Mouse (Mus musculus) kidney, embryonic 14.5 days (tissue): Measurements from ENCODE around the gene Npm1. TPM values are rescaled to one million over a fixed set of nuclear protein-coding genes. Genes with fewer than 3 reads are reported as not detected.

Experiments used
- ATAC-seq: fragments of 200-750 bp; cut with Nextera tagmentation; 2 replicates; pipeline ENCODE4 v1.8.0; 2017; ENCODE audit warnings: moderate number of reproducible peaks, mild to moderate bottlenecking, moderate TSS enrichment, moderate library complexity; ENCODE audit not compliant: low FRiP score, low TSS enrichment
- H3K27ac ChIP-seq: fragments of 300-500 bp; sonication (generic); 2 replicates; pipeline ENCODE4 v1.5.1; 2014; ENCODE audit warnings: low read depth, mild to moderate bottlenecking, low read length, moderate library complexity, mixed read lengths
- H3K27me3 ChIP-seq: fragments of 300-500 bp; sonication (generic); 2 replicates; pipeline ENCODE4 v1.6.1; 2014; ENCODE audit warnings: mild to moderate bottlenecking, low read length; ENCODE audit not compliant: control insufficient read depth, insufficient read depth
- H3K36me3 ChIP-seq: fragments of 300-500 bp; sonication (generic); 2 replicates; pipeline ENCODE4 v1.6.1; 2014; ENCODE audit warnings: low read length, mixed read lengths; ENCODE audit not compliant: control insufficient read depth, insufficient read depth
- H3K4me1 ChIP-seq: fragments of 300-500 bp; sonication (generic); 2 replicates; pipeline ENCODE4 v1.6.1; 2014; ENCODE audit warnings: low read length, mixed read lengths; ENCODE audit not compliant: control insufficient read depth, insufficient read depth
- H3K4me2 ChIP-seq: fragments of 300-500 bp; sonication (generic); replicated peaks from 2 replicates; pipeline ENCODE4 v1.6.1; 2014; ENCODE audit warnings: low read depth, mild to moderate bottlenecking, low read length
- H3K4me3 ChIP-seq: fragments of 300-500 bp; sonication (generic); 2 replicates; pipeline ENCODE4 v1.5.1; 2014; ENCODE audit warnings: mild to moderate bottlenecking, low read length
- H3K9ac ChIP-seq: fragments of 300-500 bp; sonication (generic); 2 replicates; pipeline ENCODE4 v1.6.1; 2014; ENCODE audit warnings: low read depth, mild to moderate bottlenecking, low read length, moderate library complexity
- H3K9me3 ChIP-seq: fragments of 300-500 bp; sonication (generic); 2 replicates; pipeline ENCODE4 v1.6.1; 2016; ENCODE audit warnings: low read length; ENCODE audit not compliant: control insufficient read depth
- WGBS: fragments of 180-500 bp; shearing (Covaris S2); extraction: QIAGEN DNeasy Blood & Tissue Kit; methylation state at CpG from one replicate; pipeline ENCODE4 v1.1.7; 2014; 5-methylcytosine and 5-hydroxymethylcytosine counted together
- polyA plus RNA-seq: library from polyadenylated mRNA; unstranded; fragments of >200 nt; fragmentation: Nextera tagmentation; extraction: Ambion mirVana; gene quantifications from 2 replicates; pipeline ENCODE4 v1.2.1, GENCODE M21; 2014

Gene Npm1
- polyA plus RNA-seq, 1 experiment from 2014 or later = 1,562 TPM

DNA sequence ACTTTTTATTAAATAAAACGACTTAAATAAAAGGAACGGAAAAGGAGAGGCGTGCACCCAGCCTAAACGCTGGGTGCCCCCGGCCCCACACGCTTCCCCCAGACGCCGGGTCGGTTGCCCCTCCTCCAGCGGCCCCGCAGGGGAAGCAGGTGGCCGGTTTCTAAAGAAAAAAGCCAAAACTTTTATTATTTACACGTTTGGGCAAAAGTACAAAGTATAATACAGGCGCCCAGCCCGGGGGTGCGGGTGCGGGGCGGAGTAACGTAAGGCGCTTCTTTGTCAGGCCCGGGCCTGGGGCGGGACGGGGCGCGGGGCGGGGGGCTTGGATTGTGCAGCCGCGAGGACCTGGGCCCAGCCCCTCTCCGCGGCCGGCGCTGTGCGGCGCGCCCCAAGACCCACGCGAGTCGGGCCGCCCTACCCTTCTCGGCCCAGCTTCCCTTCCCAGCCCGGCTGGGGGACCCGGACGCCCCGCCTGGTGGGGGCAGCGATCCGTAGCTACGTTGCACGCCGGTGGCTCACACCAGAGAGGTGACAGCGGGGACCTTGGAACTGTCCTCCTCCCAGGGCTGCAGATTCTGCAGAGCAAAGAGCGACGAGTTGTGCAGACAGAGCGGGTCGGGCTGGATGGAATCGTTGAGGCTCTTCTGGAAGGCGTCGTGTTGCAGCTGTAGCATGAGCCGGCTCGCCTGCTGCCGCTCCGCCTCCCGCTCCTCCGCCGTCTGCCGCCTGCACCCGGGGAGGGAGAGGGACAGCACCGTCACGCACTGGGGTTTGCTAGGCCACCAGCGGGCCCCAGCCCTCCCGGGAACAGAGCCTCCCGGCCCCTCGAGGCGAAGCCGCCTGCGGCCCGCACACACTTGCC is 38.0 kb upstream of the Npm1 start:
- Histone ChIP-seq H3K4me3 (peak overlapping the region; percentile 23), H3K27ac (no peak overlapping the region), H3K9ac (peak overlapping the region; percentile 25), H3K9me3 (peaks cover 7% of the 10 kb centered on the region; the same call in 1 of the 2 replicates), H3K27me3 (peaks cover 97% of the 10 kb centered on the region), H3K4me1 (peaks cover 31% of the 10 kb centered on the region), H3K36me3 (no peaks in the 10 kb centered on the region), H3K4me2 (peak overlapping the region; percentile 43)
- ATAC-seq = peak; percentile 51
- WGBS = under 1% methylated on average over 65 of the region's 76 CpGs

DNA sequence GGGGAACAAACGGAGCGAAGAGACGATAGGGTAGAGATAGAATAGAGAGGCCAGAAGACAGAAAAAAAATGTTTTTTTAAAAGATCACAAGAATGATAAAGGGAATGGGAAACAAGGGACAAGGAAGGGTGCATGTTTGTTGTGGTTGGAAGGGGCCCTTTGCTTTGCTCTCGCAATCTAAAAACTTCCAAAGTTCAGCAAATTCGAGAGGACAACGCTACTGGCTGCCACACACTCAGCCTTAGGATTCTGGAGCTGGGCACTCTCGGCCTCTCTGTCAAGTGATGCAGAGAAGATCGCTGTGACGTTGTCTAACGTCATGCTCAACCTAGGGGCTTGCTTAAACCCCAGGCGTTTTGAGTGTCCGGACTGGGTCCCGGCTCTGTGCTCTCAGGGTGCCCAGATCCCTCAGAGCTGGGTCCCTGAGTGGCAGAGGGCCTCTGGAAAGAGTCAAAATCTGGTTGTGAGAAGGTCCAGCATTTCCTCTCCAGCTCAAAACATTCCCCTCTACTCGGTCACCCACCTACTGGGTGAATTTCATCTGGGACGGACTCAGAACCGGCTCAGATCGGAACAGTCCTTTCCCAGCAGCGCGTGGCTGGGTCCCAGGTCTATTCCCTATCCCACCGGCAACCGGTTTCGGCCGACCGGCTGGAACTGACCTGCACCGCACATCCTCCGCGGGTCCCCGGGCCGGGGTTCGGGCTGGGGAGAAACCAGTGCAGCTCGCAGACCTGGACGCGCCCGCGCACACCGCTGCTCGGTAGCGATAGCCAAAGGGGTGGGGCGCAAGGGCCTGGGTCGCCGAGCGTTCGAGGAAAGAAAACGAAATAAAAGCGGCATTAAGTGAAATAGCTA is 37.1 kb upstream of the Npm1 start:
- WGBS = under 1% methylated on average over 45 of the region's 45 CpGs
- no peak for ATAC-seq
- H3K36me3 ChIP-seq = no peaks in the 10 kb centered on the region
- no peak overlapping the region for H3K9ac ChIP-seq
- H3K9me3 ChIP-seq = peaks cover 7% of the 10 kb centered on the region; the same call in 1 of the 2 replicates
- H3K27me3 ChIP-seq = peaks cover 97% of the 10 kb centered on the region
- H3K4me2 ChIP-seq = peak overlapping the region; percentile 43
- peaks cover 31% of the 10 kb centered on the region for H3K4me1 ChIP-seq
- H3K4me3 ChIP-seq = peak overlapping the region; percentile 23
- no peak overlapping the region for H3K27ac ChIP-seq

DNA sequence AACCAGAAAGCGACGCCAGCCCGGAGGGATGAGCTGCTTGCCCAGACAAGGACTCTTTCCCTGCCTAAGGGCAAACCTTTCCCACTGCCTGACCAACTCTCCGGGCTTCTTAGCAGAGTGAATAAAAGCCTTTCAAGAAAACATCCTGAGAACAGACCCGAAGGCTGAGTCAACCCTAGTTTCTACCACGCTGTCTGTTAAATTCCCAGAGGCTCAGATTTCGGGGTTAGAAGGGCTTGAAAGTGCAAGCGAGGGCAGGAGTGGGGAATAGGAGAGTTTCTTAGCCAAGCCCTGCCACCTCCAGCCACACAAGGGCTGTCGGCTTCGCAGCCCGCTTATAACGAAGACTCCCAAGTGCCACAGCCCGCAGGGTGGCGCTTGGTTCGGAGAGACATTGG is 36.1 kb upstream of the Npm1 start:
- H3K9me3 ChIP-seq = peaks cover 7% of the 10 kb centered on the region; the same call in 1 of the 2 replicates
- 2% methylated on average over 15 of the region's 15 CpGs for WGBS
- no peak overlapping the region for H3K27ac ChIP-seq
- H3K4me3 ChIP-seq = no peak overlapping the region
- peaks cover 31% of the 10 kb centered on the region for H3K4me1 ChIP-seq
- H3K9ac ChIP-seq = no peak overlapping the region
- ATAC-seq = no peak
- H3K4me2 ChIP-seq = no peak overlapping the region
- H3K36me3 ChIP-seq = no peaks in the 10 kb centered on the region
- peaks cover 94% of the 10 kb centered on the region for H3K27me3 ChIP-seq

DNA sequence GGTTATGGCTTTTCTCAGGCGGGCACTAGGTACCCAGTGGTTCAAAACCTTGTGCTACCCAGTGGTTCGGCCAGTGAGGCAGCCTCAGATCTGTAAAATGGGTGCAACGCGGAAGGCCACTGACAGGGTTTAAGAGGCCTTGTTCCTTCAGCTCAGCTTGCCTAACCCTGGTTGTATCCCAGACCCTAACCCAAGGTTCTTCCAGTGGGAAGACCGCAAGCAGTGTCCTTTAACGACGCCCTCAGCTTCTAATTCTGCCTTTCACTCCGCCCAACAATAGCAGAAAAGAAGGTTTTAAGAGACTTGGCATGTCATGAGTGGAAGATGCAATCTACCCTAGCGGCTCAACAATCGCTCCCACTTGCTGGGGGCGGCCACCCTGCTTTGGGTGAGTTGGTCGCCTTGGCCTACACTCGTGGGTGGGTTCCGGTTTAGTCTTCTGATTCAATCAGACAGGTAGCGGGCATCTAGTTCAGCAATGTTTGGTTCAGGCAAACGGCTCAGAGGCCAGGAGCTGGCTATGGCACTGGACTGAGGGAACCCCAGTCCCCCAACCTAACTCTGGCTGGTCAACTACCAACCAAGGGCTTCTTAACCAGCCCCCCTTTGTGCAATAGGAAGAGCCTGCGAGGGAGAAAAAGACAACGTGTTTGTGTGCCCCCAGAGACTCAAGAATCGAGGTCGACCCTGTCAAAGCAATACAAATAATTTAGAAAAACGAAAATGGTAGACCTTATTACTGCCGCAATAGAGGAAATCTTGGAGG is 35.5 kb upstream of the Npm1 start:
- Histone ChIP-seq H3K9ac (no peak overlapping the region), H3K27me3 (peaks cover 96% of the 10 kb centered on the region), H3K9me3 (peaks cover 7% of the 10 kb centered on the region; the same call in 1 of the 2 replicates), H3K4me3 (no peak overlapping the region), H3K4me2 (no peak overlapping the region), H3K27ac (no peak overlapping the region), H3K4me1 (peaks cover 31% of the 10 kb centered on the region), H3K36me3 (no peaks in the 10 kb centered on the region)
- ATAC-seq = no peak
- WGBS = 21% methylated on average over 22 of the region's 22 CpGs

DNA sequence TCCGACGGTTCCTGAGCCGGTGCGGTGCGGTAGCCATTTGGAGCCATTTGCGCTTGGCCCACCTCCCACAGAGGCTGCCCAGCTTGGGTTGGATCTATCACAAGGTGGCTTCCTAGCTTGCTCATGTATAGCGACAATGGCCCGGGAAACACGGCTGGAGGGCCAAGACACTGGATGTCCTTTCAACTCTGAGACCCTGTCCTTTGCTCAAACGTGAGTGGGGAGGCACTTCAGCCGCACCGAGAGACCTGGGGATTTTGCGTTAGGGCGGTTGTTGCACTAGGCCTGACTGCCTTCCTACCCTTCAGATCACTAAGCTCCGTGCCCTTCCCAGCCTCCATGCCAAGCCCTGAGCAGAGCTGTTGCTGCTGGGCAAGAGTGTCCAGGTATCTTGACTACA is 34.7 kb upstream of the Npm1 start:
- Histone ChIP-seq H3K4me3 (no peak overlapping the region), H3K27ac (no peak overlapping the region), H3K4me1 (peaks cover 24% of the 10 kb centered on the region), H3K9me3 (peaks cover 7% of the 10 kb centered on the region; the same call in 1 of the 2 replicates), H3K4me2 (no peak overlapping the region), H3K36me3 (no peaks in the 10 kb centered on the region), H3K27me3 (peaks cover 96% of the 10 kb centered on the region), H3K9ac (no peak overlapping the region)
- 14% methylated on average over 15 of the region's 15 CpGs for WGBS
- no peak for ATAC-seq

DNA sequence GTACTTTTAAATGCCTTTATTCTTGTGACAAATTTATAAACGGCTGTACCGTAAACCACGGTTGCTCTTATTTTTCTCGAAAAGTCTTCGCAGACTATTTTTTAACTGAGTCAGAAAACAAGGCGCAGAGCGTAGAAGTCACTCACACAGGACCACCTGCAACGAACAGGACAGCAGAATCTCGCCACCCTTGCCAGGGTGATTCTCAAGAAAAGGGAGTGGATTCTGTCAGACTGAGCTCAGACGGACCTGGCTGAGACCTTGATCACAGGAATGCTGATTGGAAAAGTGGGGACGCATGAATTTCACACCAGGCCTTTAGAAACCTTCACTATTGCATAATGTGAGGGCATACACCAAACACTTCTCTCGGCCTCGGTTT is 34.1 kb upstream of the Npm1 start:
- Histone ChIP-seq H3K36me3 (no peaks in the 10 kb centered on the region), H3K4me3 (no peak overlapping the region), H3K4me2 (no peak overlapping the region), H3K9me3 (peaks cover 7% of the 10 kb centered on the region; the same call in 1 of the 2 replicates), H3K4me1 (peaks cover 20% of the 10 kb centered on the region), H3K9ac (no peak overlapping the region), H3K27ac (no peak overlapping the region), H3K27me3 (peaks cover 94% of the 10 kb centered on the region)
- ATAC-seq = no peak
- 26% methylated on average over 13 of the region's 13 CpGs for WGBS

DNA sequence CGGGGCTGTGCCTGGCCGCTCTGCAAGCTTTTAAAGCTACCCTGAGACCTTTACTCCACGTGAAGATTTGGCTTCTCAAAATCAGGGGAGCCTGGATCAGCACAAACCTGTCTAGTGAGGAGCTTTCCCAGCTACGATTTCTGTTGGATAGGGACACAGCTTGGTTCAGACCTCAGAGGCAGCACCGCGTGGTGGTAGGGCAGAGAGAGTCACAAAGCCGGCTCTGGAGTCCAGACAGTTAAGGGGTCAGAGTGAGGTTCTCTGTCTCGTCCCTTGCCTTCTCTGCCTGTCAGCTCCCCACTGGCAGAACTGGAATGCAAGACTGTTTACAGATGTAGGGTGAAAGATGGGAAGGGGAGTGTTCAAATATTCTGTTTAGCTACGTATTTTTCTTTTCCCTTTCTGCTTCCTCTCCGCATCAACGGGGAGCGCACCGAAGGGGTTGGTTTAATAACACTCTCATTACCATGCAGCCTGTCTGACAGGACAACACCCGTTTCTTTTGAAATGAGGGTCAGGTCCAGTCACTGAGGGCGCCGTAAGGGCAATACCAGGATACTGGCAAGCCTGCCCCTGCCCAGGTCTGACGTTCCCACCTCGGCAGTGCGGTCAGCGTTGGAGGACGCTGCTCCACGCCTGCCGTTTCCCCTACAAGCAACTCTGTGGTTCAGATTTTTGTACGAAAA is 33.6 kb upstream of the Npm1 start:
- Histone ChIP-seq H3K36me3 (no peaks in the 10 kb centered on the region), H3K27me3 (peaks cover 94% of the 10 kb centered on the region), H3K9me3 (peaks cover 7% of the 10 kb centered on the region; the same call in 1 of the 2 replicates), H3K4me1 (peaks cover 18% of the 10 kb centered on the region), H3K9ac (no peak overlapping the region), H3K4me2 (no peak overlapping the region), H3K4me3 (no peak overlapping the region), H3K27ac (no peak overlapping the region)
- ATAC-seq = no peak
- WGBS = 7% methylated on average over 24 of the region's 24 CpGs
